Mouse (Mus musculus) stomach, postnatal 0 days (tissue): Measurements from ENCODE around the gene Rhbdd1.

ENCODE experiments used
- CTCF ChIP-seq: IDR thresholded peaks from 2 replicates; pipeline ENCODE4 v1.5.1; 2016; ENCODE audit warnings: antibody characterized with exemption, low read depth, mild to moderate bottlenecking, moderate library complexity
- EP300 ChIP-seq: optimal IDR thresholded peaks from 2 replicates; pipeline ENCODE3; 2016; ENCODE audit warnings: antibody characterized with exemption

DNA sequence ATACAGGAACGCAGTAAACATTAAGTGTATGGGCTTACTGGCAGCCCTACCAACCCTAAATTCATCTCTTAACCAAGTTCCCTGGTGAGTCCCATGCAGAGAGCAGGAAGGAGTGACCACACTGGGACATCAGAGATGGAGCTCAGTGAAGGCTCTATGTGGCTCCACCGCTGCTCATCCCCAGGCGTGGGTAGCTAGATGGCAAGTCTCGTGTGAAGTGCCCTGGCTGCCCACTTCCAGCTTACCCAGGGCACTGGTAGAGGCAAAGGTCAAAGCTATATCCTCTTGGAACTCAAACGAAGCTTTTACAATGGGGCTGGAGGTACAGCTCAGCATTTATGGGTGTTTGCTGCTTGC is 117.4 kb downstream of the Rhbdd1 start:
- TF ChIP-seq EP300 (no peak), CTCF (no peak)
